Mouse (Mus musculus): ENCODE results near the gene Ucn.

- no peak for TF ChIP-seq CTCF (conservative IDR thresholded peaks at IDR 0.05; ENCODE audit: low read length)
- TF ChIP-seq NANOG (IDR thresholded peaks at IDR 0.05; ENCODE audit: borderline replicate concordance, low read length) = no peak
- TF ChIP-seq POU5F1 (IDR thresholded peaks at IDR 0.05; ENCODE audit: borderline replicate concordance, low read length) = no peak
These were observed 1.8 kb downstream of the Ucn start for GRCm38 (mm10) chr5:31136730-31137424.

Measured in E14TG2a.4 (cell line).